Mouse (Mus musculus) G1E (cell line): ENCODE data around the gene Thbd. TPM values are rescaled to one million over a fixed set of nuclear protein-coding genes. Genes with fewer than 3 reads are reported as not detected.

Experiments used
- ATAC-seq: 2 replicates; pipeline ENCODE4 v1.8.0; 2016; ENCODE audit warnings: mild to moderate bottlenecking; ENCODE audit not compliant: insufficient number of reproducible peaks, poor library complexity, low FRiP score, severe bottlenecking; ENCODE audit errors: extremely low read depth
- DNase-seq: peaks from one replicate; pipeline ENCODE4 v3.0.0; 2012; ENCODE audit warnings: low spot score
- H3K27me3 ChIP-seq: 2 replicates; pipeline ENCODE4 v1.6.1; 2012; ENCODE audit warnings: mild to moderate bottlenecking, low read length, inconsistent platforms; ENCODE audit not compliant: insufficient read depth
- H3K36me3 ChIP-seq: replicated peaks from 2 replicates; pipeline ENCODE3; 2012; ENCODE audit warnings: mild to moderate bottlenecking, inconsistent platforms
- H3K4me1 ChIP-seq: 2 replicates; pipeline ENCODE4 v1.6.1; 2012; ENCODE audit warnings: low read depth, low read length, inconsistent platforms, mixed read lengths; ENCODE audit not compliant: insufficient read depth
- H3K4me3 ChIP-seq: 2 replicates; pipeline ENCODE4 v1.5.1; 2012; ENCODE audit warnings: low read depth, mild to moderate bottlenecking, inconsistent platforms, low read length, moderate library complexity, mixed read lengths
- H3K9me3 ChIP-seq: replicated peaks from 2 replicates; pipeline ENCODE4 v1.6.1; 2012; ENCODE audit warnings: inconsistent platforms
- CTCF ChIP-seq: IDR thresholded peaks from 2 replicates; pipeline ENCODE4 v1.5.1; 2012; ENCODE audit warnings: low read depth, low read length, inconsistent platforms, mixed read lengths
- GATA1 ChIP-seq: IDR thresholded peaks from 2 replicates; pipeline ENCODE4 v1.6.1; 2012; ENCODE audit warnings: borderline replicate concordance, low read length, inconsistent platforms, mixed read lengths
- GATA2 ChIP-seq: IDR thresholded peaks from 2 replicates; pipeline ENCODE4 v1.6.1; 2012; ENCODE audit warnings: low read depth, low read length, inconsistent platforms, borderline replicate concordance
- POLR2AphosphoS5 ChIP-seq: IDR thresholded peaks from 2 replicates; pipeline ENCODE4 v1.6.1; 2012; ENCODE audit warnings: low read depth, low read length, inconsistent platforms; ENCODE audit not compliant: insufficient replicate concordance
- TAL1 ChIP-seq: conservative IDR thresholded peaks from 2 replicates; pipeline ENCODE4 v1.6.1; 2012; ENCODE audit warnings: low read depth, low read length, inconsistent platforms, mixed read lengths
- polyA plus RNA-seq: library from polyadenylated mRNA; stranded (reverse); fragments of >175 nt; gene quantifications from 2 replicates; pipeline ENCODE4 v1.2.3, GENCODE M21; 2012
- total RNA-seq, 2 experiments: library from RNA; stranded (forward) in 1 of 2; stranded (reverse) in 1 of 2; fragments of 200-1000 nt in 1 of 2; fragments of >200 nt in 1 of 2; fragmentation: Nextera tagmentation in 1 of 2; gene quantifications; 2 replicates each; pipeline ENCODE4 v1.2.3; 2014 to 2017

The Thbd gene
- total and polyA plus RNA-seq, 3 experiments = not detected

DNA sequence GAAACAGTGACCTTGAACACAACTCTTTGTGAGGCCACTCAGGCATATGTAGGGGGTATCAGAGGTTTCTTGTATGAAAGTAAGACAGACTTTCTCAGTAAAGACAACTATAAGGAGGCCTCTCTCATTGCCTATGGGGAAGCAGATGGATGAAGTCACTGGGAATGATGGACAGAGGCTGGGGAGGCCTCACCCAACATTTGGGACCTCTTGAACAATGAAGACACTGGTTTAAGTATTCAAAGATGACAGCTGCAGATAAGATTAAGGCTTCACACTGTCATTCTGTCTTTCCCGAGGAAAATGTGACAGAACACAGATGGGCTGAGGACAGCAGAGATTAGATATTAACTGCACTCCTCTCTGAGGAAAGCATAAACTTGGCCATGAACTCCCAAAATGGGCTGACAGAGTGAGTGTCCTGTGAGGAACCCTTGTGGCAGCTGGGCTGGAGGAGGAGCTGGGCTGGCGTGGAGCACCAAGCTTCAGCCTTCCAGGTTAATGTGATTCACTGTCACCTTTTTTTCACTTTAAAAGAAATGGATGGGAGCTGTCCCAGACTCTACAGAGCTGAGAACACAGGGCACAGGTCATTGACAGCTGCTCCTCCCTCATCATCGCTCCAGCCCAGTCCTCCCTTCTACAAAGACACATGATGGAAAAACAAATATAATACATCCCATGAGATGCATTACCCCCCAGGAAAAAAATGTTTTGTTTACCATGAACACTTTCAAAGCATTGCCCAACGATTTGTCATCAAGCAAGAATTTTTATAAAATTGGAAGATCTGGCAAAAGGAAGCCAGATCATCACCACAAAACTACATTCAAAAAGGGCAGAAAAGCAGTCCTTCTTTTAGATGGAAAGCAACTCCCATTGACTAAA is 36.0 kb downstream of the Thbd start:
- H3K4me1 ChIP-seq = no peaks in the 10 kb centered on the region
- TF ChIP-seq CTCF (no peak), GATA2 (no peak), POLR2AphosphoS5 (no peak), TAL1 (no peak)
- H3K9me3 ChIP-seq = peaks cover 35% of the 10 kb centered on the region
- ATAC-seq = no peak
- H3K27me3 ChIP-seq = no peaks in the 10 kb centered on the region
- no peak for DNase-seq
- H3K4me3 ChIP-seq = no peak overlapping the region
- no peaks in the 10 kb centered on the region for H3K36me3 ChIP-seq

DNA sequence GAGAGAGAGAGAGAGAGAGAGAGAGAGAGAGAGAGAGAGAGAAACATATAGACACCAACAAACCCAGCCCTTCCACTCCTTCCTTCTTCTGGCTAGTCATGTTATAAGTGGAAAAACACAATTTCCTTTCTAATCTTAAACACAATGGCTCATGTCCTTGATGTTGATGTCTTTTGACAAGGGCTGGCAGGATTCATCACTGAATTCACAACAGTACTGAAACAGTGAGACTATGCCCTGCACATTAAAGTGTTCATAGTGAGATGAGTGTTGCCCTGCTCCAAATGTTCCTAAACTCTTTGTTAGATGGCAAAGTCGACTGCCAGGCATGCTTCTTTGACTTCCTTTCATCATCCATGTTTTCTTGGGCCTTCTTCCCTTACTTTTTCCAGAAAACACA is 42.8 kb downstream of the Thbd start:
- no peak for TF ChIP-seq GATA2
- no peak for TF ChIP-seq TAL1
- TF ChIP-seq GATA1 = no peak
- TF ChIP-seq CTCF = no peak
- no peaks in the 10 kb centered on the region for H3K4me1 ChIP-seq
- peaks cover 34% of the 10 kb centered on the region for H3K9me3 ChIP-seq
- DNase-seq (no peak), ATAC-seq (no peak)
- no peaks in the 10 kb centered on the region for H3K36me3 ChIP-seq
- no peak overlapping the region for H3K4me3 ChIP-seq
- H3K27me3 ChIP-seq = no peaks in the 10 kb centered on the region

DNA sequence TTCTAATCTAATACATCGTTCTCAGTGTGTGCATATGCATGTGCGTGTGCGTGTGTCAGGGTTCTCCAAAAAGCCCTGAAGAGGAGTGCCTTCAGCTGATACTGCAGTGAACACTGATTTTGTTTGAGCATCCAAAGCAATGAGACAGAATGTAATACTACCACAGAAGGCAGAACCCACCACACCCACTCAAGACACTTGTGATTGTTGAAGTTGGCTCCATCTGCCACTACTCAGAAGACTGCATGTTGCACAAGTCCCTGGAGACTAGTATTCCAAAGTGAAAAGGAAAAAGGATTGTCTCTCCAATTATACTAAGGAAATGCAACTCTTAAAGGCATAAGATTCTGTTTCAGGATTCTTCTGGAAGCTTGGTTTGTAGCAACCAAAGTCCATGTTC is 43.5 kb downstream of the Thbd start:
- ATAC-seq (no peak), DNase-seq (no peak)
- Histone ChIP-seq H3K27me3 (no peaks in the 10 kb centered on the region), H3K4me3 (no peak overlapping the region), H3K9me3 (peaks cover 36% of the 10 kb centered on the region), H3K36me3 (no peaks in the 10 kb centered on the region), H3K4me1 (no peaks in the 10 kb centered on the region)
- TF ChIP-seq GATA1 (no peak), CTCF (no peak), TAL1 (no peak), GATA2 (no peak), POLR2AphosphoS5 (no peak)

DNA sequence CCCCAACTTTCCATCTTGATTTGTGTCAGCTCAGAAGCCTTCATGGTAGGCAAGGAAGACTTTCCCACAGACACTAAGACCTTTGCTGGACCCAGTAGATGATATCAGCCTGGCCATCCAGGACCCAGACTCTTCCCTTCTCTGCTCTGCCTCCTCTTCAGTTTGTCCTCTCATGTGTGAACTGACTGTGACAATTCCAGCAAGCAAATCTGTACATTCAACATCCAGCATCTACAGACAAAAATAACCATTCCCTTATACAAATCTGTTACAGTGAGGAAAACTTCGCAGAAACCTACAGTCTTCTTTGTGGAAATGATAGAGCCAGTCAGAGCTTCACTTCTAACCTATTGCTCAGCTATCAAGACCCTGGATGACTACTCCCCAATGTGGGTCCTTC is 50.8 kb downstream of the Thbd start:
- DNase-seq = no peak
- no peaks in the 10 kb centered on the region for H3K36me3 ChIP-seq
- no peaks in the 10 kb centered on the region for H3K4me1 ChIP-seq
- peaks cover 23% of the 10 kb centered on the region for H3K9me3 ChIP-seq
- ATAC-seq = no peak
- no peak overlapping the region for H3K4me3 ChIP-seq
- TF ChIP-seq GATA1 (no peak), TAL1 (no peak), GATA2 (no peak), POLR2AphosphoS5 (no peak), CTCF (no peak)
- H3K27me3 ChIP-seq = no peaks in the 10 kb centered on the region

Other genes with a start within 250 kb of the Thbd start
- not detected in 2 replicates for gene Sstr4, start 12.8 kb downstream of the Thbd start, total RNA-seq (2014; fragmentation: Nextera tagmentation)
- gene Sstr4, start 12.8 kb downstream of the Thbd start, total RNA-seq (2017) = not detected in 2 replicates
- not detected in 2 replicates for gene Sstr4, start 12.8 kb downstream of the Thbd start, polyA plus RNA-seq
- gene Cd93, start 35.4 kb upstream of the Thbd start, total RNA-seq (2014; fragmentation: Nextera tagmentation) = not detected in 2 replicates
- gene Cd93, start 35.4 kb upstream of the Thbd start, total RNA-seq (2017) = 0.06 and 0.11 TPM in 2 replicates
- gene Cd93, start 35.4 kb upstream of the Thbd start, polyA plus RNA-seq = 0.01 TPM in 1 of 2 replicates, not detected in the other